Mouse (Mus musculus) adrenal gland, postnatal 0 days (tissue): ENCODE results near the gene Arih2. TPM values are rescaled to one million over a fixed set of nuclear protein-coding genes. Genes with fewer than 3 reads are reported as not detected.

Experiments used
- microRNA-seq: library from miRNA; unstranded; fragments of <30 nt; microRNA quantifications from one replicate; pipeline ENCODE4, GENCODE M21; 2016; ENCODE audit warnings: borderline replicate concordance; ENCODE audit not compliant: insufficient number of aligned reads
- polyA plus RNA-seq: library from polyadenylated mRNA; unstranded; fragments of >200 nt; fragmentation: Nextera tagmentation; extraction: Ambion mirVana; gene quantifications from 2 replicates; pipeline ENCODE4 v1.2.1, GENCODE M21; 2015

Arih2 gene
- polyA plus RNA-seq: 24.4 and 32.1 TPM in 2 replicates

GRCm38 (mm10) chr9:108648611-108649560 is at the start of gene Arih2:
Arih2 (minus strand) TSS chr9:108649386.

GRCm38 (mm10) chr9:108689106-108689505 is 39.9 kb upstream of the Arih2 start, which contains the start of gene Prkar2a:
Prkar2a (plus strand) TSS chr9:108689314.

GRCm38 (mm10) chr9:108661677-108662612 is 12.8 kb upstream of the Arih2 start, which contains the start of gene Slc25a20:
Slc25a20 (plus strand) TSS chr9:108662088.

GRCm38 (mm10) chr9:108596998-108597764 is 52.0 kb downstream of the Arih2 start, which contains the start of gene P4htm:
P4htm (minus strand) TSS chr9:108597667.

GRCm38 (mm10) chr9:108578545-108579343 is 70.4 kb downstream of the Arih2 start, which contains the start of gene Wdr6:
Wdr6 (minus strand) TSS chr9:108578739.

GRCm38 (mm10) chr9:108569381-108570206 is 79.6 kb downstream of the Arih2 start, which contains the start of gene Dalrd3:
Dalrd3 (plus strand) TSS chr9:108569886.

GRCm38 (mm10) chr9:108566815-108567776 is 82.1 kb downstream of the Arih2 start, which contains the start of gene Ndufaf3:
Ndufaf3 (minus strand) TSS chr9:108567434.

GRCm38 (mm10) chr9:108560227-108560841 is 88.9 kb downstream of the Arih2 start, which contains the start of gene Impdh2:
Impdh2 (plus strand) TSS chr9:108560286.

Small RNAs within 50 kb of the gene (microRNA-seq; reads per million reads assigned to microRNA genes)
- not detected for gene Gm24083
- gene Gm26298: not detected
- gene Mir191: not detected
- 2,096 reads per million, percentile 84 among the genes with 10 or more reads in this experiment for gene Mir425

Other genes with a start within 250 kb of the Arih2 start
- gene Ccdc36, start 220.9 kb downstream of the Arih2 start, polyA plus RNA-seq: 0.86 and 2.0 TPM in 2 replicates
- not detected in 2 replicates for gene BC048562, start 212.9 kb downstream of the Arih2 start, polyA plus RNA-seq
- 34.9 and 49.0 TPM in 2 replicates for gene Ccdc71, start 188.9 kb downstream of the Arih2 start, polyA plus RNA-seq
- 54.3 and 61.4 TPM in 2 replicates for gene Klhdc8b, start 187.8 kb downstream of the Arih2 start, polyA plus RNA-seq
- 31.5 and 37.7 TPM in 2 replicates for gene Lamb2, start 169.7 kb downstream of the Arih2 start, polyA plus RNA-seq
- 36.9 and 72.1 TPM in 2 replicates for gene Usp19, start 158.8 kb downstream of the Arih2 start, polyA plus RNA-seq
- gene Qars, start 141.7 kb downstream of the Arih2 start, polyA plus RNA-seq: 60.1 and 86.1 TPM in 2 replicates
- 70.3 and 91.3 TPM in 2 replicates for gene Qrich1, start 132.6 kb downstream of the Arih2 start, polyA plus RNA-seq
- gene Impdh2, start 89.1 kb downstream of the Arih2 start, polyA plus RNA-seq: 68.2 and 82.0 TPM in 2 replicates
- gene Ndufaf3, start 82.0 kb downstream of the Arih2 start, polyA plus RNA-seq: 68.4 and 111 TPM in 2 replicates
- gene Dalrd3, start 79.5 kb downstream of the Arih2 start, polyA plus RNA-seq: 95.0 and 107 TPM in 2 replicates
- 73.9 and 83.0 TPM in 2 replicates for gene Wdr6, start 70.6 kb downstream of the Arih2 start, polyA plus RNA-seq
- 17.3 and 18.2 TPM in 2 replicates for gene P4htm, start 51.7 kb downstream of the Arih2 start, polyA plus RNA-seq
- gene Slc25a20, start 12.7 kb upstream of the Arih2 start, polyA plus RNA-seq: 45.2 and 70.4 TPM in 2 replicates
- 16.7 and 17.3 TPM in 2 replicates for gene Prkar2a, start 39.9 kb upstream of the Arih2 start, polyA plus RNA-seq
- 54.1 and 55.9 TPM in 2 replicates for gene Ip6k2, start 134.4 kb upstream of the Arih2 start, polyA plus RNA-seq
- 8.4 and 9.3 TPM in 2 replicates for gene Nckipsd, start 159.0 kb upstream of the Arih2 start, polyA plus RNA-seq
- gene Celsr3, start 176.9 kb upstream of the Arih2 start, polyA plus RNA-seq: 1.7 and 1.9 TPM in 2 replicates
- 4.9 and 6.0 TPM in 2 replicates for gene Slc26a6, start 203.9 kb upstream of the Arih2 start, polyA plus RNA-seq